Mouse (Mus musculus): Measurements from ENCODE around the gene Dnah14.

Gene Dnah14

DNA sequence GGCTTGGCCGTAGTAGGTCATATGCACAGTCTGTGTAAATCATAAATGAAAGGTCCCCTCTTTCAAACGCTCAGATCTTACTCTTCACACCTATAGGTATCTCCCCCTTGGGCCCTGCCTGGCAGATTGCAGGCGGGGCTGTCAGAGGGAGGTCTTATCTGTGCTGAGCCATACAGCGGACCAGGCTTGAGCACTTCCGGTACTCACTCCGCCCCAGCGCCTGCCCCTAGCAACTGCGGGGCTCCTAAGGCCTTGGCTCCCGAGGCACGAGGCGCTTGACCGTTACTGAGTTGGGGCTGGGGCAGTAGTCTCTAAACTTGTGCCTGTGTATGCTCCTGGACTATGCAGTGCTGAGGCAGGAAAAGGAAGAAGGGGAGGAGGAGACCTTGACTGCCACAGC lies at the start of gene Dnah14:
Gene Dnah14 (plus strand): TSS at position 238 of the 400 bp plus-strand sequence.
- DNase-seq (ENCODE audit: low spot score), result no peak

DNA sequence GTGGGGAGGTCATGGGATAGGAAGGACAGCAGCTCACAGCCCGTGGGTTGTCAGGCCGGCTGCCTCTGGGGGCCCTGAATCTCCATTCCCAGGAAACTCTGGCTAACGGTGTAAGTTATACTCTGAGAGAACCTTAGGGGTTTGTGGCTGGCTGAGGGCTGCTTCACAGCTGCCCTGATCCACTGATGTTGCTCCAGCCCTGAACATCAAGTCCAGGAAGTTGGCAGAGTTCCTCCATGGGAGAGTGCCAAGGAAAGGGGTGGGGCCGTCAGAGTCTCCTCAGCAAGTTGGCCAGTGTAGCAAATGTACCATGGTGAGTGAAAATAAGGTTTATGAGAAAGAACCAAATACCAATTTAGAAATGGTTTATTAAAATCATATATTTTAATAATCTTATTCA lies 47.0 kb upstream of the Dnah14 start:
- no peak for DNase-seq (ENCODE audit: low spot score)

DNA sequence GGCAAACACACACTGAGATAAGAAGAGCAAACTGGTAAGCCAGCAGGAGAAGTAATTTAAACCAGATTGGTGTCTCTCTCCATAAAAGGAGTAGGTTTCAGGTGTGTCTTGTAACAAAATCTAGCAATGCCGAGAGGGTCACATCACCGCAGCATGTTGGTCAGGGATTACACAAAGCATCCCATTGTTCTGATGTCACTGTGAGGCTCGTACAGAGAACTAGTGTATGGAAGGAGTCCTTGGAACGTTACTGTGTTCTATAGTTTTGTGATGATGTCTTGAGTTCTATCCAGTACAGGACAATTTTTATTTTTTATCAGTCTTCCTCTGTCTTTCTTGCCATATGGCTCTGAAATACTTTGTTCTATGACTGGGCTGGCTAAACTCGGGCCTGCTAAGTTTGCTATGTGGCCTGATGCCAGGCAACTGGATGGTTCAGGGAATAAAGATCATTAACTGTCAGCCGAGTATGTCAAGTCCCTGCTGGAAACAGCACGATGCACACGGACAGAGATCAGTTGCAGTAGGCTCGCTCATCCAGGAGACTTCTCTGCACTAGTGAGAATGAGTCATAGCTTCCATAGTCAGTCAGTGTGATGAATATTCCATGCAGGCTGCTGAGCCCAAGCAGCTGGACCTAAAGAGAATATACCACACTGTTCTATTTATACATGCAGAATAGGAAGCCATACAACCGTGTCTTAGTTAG lies 41.0 kb upstream of the Dnah14 start:
- peak; percentile 20 for DNase-seq (ENCODE audit: low spot score)

DNA sequence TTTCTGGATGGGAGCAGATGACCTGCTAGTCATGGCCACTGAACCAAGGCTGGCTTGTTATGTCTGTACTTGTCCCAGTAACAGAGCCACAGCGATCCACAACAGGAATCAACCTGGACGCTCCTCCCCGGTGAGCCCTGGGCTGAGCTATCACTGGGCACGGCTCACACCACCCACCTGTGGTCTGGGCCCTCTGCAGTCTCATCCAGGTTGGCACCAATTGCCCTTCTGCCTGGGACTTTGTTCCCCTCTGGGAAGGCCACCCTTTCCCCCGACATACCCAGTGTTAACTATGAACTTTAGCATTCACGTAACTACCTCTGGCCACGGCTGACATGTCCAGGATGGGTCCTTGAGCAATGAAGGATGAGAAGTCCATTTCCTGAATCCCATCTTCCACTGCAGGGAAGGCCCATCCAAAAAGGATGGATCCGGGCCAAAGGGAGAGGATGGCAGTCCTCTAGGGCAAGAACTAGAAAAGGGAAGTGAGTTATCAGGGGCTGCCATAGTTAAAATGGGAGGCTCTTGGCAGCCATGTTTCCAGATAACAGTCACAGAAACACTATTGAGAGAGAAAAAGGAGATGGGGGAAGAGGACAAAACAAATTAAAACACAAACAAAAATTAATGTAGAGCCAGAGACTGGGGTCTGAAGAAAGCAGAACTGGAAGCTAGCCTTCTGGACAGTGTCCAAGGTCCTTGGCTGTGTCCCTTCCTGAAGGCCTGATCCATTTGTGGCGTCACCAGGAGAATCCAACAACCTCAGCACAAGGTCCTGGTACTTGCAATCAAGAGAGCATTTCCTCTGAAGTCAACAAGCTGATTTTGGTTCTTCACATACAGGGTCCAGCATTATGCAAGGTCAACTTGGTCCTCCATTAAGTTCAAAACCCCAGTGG lies 38.5 kb upstream of the Dnah14 start:
- DNase-seq (ENCODE audit: low spot score), result no peak

DNA sequence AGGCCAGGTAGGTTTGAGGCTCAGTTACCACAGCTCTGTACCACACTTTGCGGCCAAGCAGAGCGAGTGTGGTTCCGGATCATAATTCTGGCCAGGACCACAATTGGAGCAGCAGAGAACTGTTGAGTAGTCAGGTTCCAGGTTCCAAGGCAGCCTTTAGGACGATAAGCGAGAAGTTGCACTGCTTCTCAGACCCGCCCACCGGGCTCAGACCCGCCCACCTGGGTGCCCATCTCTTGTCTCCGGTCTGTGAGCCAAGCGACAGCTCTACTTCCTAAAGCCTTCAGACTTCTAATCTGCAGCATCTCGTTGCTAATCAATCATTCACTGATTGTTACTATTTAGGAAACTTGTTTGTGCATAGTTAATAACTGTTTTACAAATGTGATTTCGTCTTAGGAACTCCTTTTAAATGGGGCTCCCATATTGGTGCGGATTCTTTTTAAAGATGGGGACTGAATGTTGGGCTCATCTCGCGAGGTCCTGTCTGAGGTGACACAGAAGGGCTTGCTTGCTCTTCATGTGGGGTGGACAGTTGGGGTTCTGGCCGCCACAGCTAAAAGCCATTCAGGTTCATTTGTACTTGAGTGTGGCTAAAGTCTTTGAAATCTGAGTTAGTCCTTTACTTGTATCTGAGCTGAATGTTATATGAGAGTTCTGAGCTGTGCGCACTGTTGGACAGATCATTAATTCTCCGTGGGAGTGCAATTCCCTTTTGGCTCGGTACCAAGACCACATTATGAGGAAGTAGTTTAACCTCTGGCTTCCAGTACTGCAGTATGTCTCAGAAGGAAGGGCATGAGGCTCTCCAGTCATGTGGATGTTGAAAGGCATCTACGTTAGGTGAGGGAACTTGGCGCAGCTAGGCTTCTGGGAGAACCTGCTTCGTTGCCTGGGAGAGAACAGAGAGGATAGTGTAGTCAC lies 36.3 kb upstream of the Dnah14 start:
- DNase-seq (ENCODE audit: low spot score), result no peak

DNA sequence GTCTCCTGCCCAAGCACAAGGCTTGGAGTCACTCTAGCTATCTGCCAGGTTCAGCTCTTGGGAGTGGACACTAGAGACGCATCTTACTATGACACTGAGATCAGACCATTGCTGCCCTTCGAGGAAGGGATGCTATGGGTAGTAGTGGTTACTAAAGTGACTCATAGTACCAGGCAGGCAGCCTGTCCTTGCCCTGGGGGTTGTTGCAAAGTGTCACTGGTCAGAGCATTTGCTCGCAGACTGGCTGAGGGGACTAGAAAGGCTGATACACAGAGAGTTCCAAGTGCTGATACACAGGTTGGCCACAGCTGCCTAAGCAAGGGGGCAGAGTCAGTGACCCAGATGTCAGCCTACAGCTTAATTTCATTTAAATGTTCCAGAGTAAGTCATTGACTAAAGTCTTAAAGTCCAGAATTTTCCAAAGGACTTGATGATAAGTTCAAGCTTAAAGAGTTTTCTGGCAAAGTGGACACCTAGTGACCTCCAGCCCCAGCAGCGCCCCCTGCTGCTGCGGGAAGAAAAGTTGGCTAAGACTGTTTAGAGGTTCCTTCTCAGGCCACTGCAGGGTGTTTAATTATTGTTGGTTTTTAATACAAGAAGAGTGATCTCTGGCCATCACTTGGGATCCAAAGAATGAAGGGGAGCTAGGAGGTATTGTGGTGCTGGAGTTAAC lies 32.5 kb upstream of the Dnah14 start:
- DNase-seq (ENCODE audit: low spot score), result no peak

DNA sequence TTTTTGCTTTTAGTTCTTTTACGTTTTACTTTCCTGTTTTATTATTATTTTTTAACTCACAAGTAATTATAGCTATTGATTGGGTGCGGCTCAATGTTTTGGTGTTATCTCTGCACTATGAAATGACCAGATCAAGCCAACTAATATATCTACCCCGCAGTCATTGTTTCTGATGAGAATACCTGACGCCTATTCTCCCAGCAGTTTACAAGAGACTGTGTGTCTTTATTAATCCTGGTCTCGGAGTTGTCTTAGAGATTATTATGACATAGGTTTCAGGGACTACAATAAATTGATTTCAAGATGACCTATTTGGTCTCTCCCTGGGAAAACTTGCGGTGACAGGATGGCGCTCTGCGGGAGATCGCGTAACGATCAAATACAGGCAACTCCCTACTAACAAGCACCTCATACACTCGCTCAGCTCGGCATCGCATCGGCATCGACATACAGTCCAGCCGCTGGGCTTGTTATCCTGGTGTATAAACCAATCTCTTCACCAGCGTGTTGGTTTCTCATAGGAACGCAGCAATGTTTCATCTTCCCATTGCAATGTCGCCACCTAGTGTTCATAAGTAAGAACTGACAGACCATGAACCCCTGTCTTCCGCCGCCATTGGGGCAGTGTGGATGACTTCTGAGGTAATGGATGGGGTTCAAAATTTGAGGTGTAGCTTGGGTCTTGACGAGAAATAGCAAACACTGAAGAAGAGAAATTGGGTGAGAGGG lies 31.2 kb upstream of the Dnah14 start:
- peak; percentile 71 for DNase-seq (ENCODE audit: low spot score)

DNA sequence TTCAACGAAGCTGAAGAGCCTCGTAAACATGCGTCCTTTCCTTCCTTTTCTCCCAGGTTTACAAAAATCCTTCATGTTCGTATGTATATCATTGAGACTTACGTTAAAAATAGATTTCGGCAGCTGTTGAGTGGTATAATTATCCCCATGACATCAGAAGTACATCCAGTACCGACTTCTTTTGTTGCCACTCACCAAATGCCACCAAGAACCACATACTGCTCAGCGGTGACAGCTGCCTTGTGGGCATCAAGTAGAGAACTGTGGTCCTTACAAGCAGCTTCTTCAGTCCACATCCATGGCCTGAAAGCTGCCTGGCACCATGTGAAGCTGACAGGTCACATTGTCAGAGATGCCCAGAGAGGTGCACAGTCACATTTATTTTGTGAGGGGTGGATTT lies 26.4 kb upstream of the Dnah14 start:
- DNase-seq (ENCODE audit: low spot score), result no peak

DNA sequence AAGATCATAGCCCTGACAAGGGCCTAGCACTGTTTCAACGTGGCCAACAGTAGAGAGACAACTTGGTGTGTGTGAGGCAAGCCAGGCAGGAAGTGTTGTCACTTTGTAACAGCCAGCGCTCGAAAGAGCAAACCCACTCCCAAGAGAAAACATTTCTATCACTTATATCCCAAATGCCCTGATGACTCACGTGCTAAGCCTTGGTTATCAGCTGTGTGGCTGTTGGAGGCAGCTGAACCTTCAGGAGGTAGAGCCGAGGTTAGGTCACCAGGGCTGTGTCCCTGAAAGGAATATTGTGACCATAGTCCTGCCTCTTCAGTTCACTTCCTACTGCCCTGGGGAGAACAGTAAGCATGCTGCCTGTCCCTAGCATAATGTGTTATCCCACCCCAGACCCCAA lies 25.5 kb upstream of the Dnah14 start:
- no peak for DNase-seq (ENCODE audit: low spot score)

DNA sequence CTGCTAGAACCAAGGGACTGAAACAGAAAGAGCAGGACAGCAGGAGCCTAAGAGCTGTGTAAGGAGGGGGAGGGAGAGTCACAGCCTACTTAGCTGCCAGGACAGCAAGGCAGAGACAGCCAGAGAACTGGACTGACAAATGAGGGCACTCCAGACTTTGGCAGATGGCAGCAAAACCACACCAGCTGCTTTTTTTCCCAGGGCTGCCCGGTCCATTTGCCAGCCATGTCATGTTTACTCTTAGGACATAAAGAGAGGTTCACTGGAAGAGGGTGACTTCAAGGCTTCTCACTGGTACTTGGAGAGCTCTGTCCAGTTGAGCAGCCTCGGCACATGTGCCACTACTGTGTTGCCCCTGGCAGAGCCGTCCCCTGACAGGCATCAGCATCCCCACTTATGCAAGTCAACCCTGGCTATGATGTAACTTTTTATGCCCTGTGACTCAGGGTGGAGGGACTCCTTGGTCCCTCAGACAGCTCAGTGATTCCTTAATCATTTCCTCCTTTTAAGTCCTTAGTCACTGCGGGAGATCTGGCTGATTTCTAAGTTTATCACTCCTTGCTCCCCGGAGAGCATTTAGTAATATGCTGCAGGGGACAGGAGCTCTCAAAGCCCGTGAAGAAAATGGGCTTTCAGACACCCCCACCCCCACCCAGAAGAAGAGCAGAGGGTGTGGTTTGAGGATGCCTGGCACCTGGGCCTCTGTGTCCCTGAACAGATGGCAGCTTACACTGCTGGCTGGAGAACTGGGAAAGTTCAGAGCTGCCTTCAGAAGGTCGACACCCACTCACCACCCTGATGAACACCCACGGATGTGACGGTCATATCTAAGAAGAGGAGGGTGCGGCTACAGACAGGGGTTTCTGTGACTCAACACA lies 23.6 kb upstream of the Dnah14 start:
- DNase-seq (ENCODE audit: low spot score), result no peak

DNA sequence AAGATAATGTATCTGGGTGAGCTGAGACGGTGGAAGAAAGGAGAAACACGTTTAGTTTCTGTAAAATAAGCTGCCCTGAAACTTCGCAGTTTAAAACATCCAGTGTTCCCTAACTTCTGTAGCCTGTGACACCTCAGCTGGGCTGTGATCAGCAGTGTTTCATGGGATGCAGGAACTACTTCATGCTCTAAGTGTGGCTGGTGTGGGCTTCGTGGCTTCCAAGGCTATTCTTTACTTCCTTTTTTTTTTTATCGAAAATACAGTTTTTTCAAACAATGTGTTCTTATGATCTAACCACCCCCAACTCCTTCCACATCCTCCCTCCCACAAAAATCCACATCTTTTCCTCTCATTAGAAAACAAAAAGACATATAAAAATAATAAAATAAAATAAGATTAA lies 20.9 kb upstream of the Dnah14 start:
- DNase-seq (ENCODE audit: low spot score), result no peak

DNA sequence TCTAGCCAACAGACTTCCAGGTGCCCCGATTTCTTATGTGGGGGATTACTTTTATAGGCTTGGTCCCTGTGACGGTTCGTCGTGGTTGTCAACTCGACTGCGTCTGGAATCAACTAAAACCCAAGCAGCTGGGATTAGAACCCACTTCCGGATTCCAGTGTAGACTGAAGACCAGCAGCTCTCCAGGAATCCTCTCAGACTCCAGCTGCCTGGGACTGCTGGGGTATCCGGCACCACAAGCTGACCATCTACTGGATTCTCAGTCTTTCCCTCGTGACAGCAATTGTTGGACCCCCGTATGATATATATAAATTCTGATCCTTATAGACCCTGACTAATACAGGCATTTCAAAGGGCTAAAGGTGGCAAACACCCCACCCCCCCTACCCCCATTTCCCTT lies 16.7 kb upstream of the Dnah14 start:
- DNase-seq (ENCODE audit: low spot score), result no peak

DNA sequence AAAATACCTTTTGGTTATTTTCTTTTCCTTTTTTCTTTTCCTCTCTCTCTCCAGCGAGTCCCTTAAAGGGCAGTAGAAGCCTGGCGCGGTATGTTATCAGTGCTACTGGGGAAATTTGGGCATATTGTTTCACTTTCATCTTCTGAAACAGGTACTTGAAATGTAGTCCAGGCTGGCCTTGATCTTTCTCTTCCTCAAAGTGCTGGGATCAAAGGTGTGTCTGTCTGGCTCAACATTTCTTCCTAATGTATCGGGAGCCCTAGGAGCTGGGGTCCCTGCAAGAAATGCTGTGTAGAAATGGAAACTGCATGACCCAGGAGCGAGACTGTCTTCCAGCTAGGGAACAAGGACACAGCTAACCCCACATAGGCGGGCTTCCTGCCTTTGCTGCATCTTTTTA lies 16.0 kb upstream of the Dnah14 start:
- no peak for DNase-seq (ENCODE audit: low spot score)

DNA sequence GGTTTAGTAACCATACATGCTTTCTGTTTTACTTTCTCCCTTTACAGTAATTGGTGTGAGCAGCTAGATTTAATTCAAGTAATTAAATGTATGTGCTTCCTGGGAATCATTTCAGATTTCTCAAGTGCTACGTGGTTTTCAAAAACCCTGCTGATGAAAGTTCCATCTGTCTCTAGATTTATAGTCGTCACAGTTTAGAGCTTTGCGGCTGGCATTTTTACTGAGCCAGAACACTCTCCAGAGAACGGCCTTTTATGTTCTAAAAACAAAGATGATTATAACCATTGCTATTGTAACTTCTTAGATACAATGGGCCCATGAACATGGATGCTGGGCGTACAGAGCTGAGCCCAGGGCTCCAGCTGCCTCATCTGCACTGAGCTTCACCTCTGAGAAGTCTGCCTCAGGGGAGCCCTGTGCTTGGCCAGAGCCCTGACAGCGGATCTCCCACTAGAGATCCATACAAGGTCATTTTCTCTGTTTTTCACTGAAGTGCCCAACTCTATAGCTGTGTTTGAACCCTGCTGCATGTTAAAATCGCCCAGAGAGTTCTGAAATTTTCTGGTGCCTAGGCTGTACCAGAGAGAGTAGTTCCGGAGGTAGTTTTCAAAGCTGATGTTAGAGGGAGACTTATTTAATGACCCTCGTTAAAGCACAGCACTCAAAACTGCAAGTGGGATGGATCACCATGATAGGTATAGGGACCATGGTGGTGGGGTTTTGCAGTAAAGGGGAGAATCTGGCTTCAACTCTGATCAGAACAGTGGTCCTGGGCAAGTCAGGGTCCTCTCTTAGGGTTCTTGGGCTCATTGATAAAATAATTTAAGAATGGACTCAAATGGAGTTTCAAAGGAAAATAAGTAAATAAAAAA lies 15.2 kb upstream of the Dnah14 start:
- no peak for DNase-seq (ENCODE audit: low spot score)

DNA sequence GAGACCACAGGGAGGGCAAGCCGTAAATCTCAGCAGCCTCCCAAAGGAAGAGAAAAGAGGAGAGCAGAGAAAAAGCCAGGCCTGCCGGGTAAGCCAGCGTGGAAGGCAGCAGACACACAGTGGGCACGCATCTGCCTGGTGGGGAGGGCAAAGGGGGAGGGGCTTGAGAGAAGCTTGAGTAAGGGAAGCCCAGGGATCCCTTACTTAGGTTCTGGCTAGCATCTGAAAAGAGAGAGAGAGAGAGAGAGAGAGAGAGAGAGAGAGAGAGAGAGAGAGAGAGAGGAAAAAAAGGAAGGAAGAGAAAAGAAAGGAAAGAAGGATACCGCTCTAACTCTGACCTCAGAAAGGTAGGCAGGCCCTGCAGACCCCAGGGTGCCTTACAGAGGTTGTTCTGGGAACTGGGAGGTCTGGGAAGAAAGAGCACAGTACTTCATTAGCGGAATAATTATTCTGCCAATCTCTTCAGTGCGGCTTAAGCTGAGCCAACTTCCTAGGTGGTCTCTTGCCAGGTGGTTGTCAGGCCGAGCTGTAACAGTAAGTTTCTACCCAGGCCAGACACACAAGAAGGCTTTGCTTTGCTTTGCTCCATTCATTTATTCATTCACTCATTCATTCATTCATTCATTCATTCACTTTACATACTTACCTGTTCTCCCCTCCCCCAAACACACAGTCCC lies 14.5 kb upstream of the Dnah14 start:
- no peak for DNase-seq (ENCODE audit: low spot score)

DNA sequence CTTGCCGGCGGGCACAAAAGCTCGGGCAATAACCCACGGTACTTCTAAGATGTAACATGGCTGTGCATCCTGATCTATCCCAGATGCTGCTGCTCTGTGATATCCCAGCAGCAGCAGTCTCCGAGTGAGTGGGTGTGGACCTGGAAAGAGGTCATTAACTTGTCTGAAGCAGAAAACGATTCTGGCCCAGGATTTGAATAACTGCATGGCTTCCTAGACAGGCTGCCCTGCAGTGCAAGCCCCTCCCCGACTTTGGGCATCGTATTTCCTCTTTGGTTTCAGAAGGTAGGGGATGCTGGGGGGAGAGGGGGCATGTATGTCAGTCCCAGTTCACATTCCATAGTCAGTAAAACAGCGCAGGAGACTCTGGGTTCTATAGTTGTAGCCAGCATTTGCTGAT lies 6.9 kb upstream of the Dnah14 start:
- no peak for DNase-seq (ENCODE audit: low spot score)

DNA sequence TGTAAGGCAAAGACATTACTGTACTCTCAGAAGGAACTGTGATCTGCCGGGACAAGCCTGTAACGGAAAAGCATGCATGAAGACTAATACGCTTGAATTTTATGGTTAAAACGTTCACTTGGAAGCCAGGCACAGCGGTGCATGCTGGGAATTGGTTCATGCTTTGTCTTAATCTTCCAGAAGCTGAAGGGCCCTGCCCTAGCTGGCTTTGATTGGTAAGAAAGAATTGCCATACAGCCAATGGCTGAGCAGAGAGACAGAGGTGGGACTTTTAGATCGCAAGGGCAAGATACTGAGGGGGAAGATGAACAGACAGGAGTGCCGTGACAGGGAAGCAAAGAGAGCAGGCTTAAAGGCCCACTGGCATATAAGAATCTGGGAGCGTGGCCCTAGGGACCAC lies 6.8 kb downstream of the Dnah14 start:
- no peak for DNase-seq (ENCODE audit: low spot score)

DNA sequence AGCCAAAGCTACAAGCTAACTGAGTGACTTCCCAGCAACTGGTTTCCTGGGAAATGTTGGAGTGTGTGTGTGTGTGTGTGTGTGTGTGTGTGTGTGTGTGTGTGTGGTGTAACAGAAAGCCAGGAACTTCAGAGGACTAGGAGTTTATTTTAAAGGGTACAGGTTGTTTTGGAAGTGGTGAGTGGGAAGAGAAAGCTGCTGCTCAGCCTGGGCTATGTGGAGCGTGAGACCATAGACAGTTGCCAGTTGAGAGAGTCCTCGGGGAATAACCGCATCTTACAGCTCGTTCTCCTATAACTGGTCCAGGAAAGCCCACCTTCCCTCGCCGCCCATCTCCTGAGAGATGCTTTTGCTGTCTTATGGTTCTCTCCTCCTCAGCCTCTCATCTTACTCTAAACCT lies 12.8 kb downstream of the Dnah14 start:
- DNase-seq (ENCODE audit: low spot score), result no peak

DNA sequence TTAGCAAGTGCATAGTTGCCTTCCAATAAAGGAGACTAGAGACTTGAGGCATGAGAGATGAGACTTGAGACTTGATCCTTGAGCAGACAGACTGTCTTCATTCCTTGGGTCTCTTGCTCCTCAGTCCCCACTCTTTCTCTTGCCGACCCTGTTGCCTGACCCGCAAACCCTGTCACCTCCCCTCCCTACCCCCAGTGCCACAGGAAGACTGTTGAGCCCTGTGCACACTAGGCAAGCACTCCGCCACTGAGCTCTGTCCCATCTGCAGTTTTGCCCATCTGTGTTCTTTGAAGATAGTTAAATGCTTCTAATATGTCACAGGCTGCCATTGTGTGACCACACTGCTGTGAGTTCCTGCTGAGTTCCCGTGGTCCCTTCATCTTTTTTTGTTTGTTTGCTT lies 23.0 kb downstream of the Dnah14 start:
- DNase-seq (ENCODE audit: low spot score), result no peak

Measured in layer of hippocampus, adult 9-10 months (tissue).